Mouse (Mus musculus) CH12.LX (cell line): Measurements from ENCODE around the gene Ncor2. TPM values are rescaled to one million over a fixed set of nuclear protein-coding genes. Genes with fewer than 3 reads are reported as not detected.

Experiments
- DNase-seq: peaks from one replicate; pipeline ENCODE4 v3.0.0-alpha.2; 2013; ENCODE audit errors: extremely low read depth
- H3K27ac ChIP-seq: 2 replicates; pipeline ENCODE4 v1.5.1; 2012; ENCODE audit warnings: low read depth, mild to moderate bottlenecking, control low read depth, moderate library complexity; ENCODE audit not compliant: insufficient read depth
- H3K27me3 ChIP-seq: replicated peaks from 2 replicates; pipeline ENCODE3; 2012; ENCODE audit warnings: inconsistent platforms
- H3K36me3 ChIP-seq, 2 experiments: replicated peaks in 1 of 2; 2 replicates each; pipeline versions ENCODE3 to v1.6.1; 2012; ENCODE audit warnings: inconsistent platforms in 1 of 2, low read length in 1 of 2, mild to moderate bottlenecking in 1 of 2, mixed read lengths in 1 of 2, moderate library complexity in 1 of 2; ENCODE audit not compliant: control insufficient read depth in 1 of 2, insufficient read depth in 1 of 2
- H3K4me1 ChIP-seq, 2 experiments: 2 replicates each; pipeline ENCODE4 v1.6.1; 2012; ENCODE audit warnings: inconsistent platforms in 1 of 2, moderate library complexity in 1 of 2; ENCODE audit not compliant: insufficient read depth in 2 of 2, control insufficient read depth in 1 of 2
- H3K4me2 ChIP-seq: 2 replicates; pipeline ENCODE4 v1.6.1; 2012; ENCODE audit warnings: low read depth, mild to moderate bottlenecking, control low read depth; ENCODE audit not compliant: poor library complexity, insufficient read depth, severe bottlenecking
- H3K4me3 ChIP-seq, 3 experiments: fragments of 150-350 bp in 1 of 3; sonication (generic) in 1 of 3; replicated peaks in 1 of 3; 2 replicates each; pipeline versions ENCODE3 to v1.5.1; 2011 to 2012; ENCODE audit warnings: low read depth in 2 of 3, low read length in 2 of 3, mild to moderate bottlenecking in 2 of 3, moderate library complexity in 2 of 3, control low read depth in 1 of 3, improper control_type of control experiment in 1 of 3, inconsistent platforms in 1 of 3, mixed read lengths in 1 of 3; ENCODE audit not compliant: poor library complexity in 1 of 3
- H3K79me2 ChIP-seq: replicated peaks from 2 replicates; pipeline ENCODE4 v1.6.1; 2012; ENCODE audit warnings: mild to moderate bottlenecking, moderate library complexity; ENCODE audit not compliant: control insufficient read depth, poor library complexity, insufficient read depth, severe bottlenecking; ENCODE audit errors: extremely low read depth
- H3K9ac ChIP-seq: 2 replicates; pipeline ENCODE4 v1.6.1; 2012; ENCODE audit warnings: low read depth, mild to moderate bottlenecking, control low read depth, moderate library complexity; ENCODE audit not compliant: insufficient read depth
- H3K9me3 ChIP-seq: replicated peaks from 2 replicates; pipeline ENCODE3; 2012; ENCODE audit warnings: low read length, inconsistent platforms, mixed read lengths
- BHLHE40 ChIP-seq: IDR thresholded peaks from 2 replicates; pipeline ENCODE4 v1.6.1; 2011; ENCODE audit warnings: mild to moderate bottlenecking, low read depth, low read length, improper control_type of control experiment
- CHD1 ChIP-seq: IDR thresholded peaks from 2 replicates; pipeline ENCODE4 v1.6.1; 2012; ENCODE audit warnings: low read depth, low read length, improper control_type of control experiment, inconsistent platforms
- CTCF ChIP-seq, 2 experiments: IDR thresholded peaks in 1 of 2; conservative IDR thresholded peaks in 1 of 2; 2 replicates each; pipeline ENCODE4 v1.5.1; 2011 to 2012; ENCODE audit warnings: low read depth in 2 of 2, low read length in 2 of 2, improper control_type of control experiment in 1 of 2, inconsistent platforms in 1 of 2, mild to moderate bottlenecking in 1 of 2, moderate library complexity in 1 of 2
- ELF1 ChIP-seq: IDR thresholded peaks from 2 replicates; pipeline ENCODE4 v1.6.1; 2014; ENCODE audit warnings: low read depth, mild to moderate bottlenecking, inconsistent platforms, low read length, improper control_type of control experiment
- ETS1 ChIP-seq: conservative IDR thresholded peaks from 2 replicates; pipeline ENCODE4 v1.6.1; 2012; ENCODE audit warnings: low read depth, mild to moderate bottlenecking, inconsistent platforms, low read length, improper control_type of control experiment, moderate library complexity
- GABPA ChIP-seq: IDR thresholded peaks from 2 replicates; pipeline ENCODE4 v1.6.1; 2012; ENCODE audit warnings: low read depth, low read length, improper control_type of control experiment, inconsistent platforms; ENCODE audit not compliant: insufficient replicate concordance
- JUND ChIP-seq: conservative IDR thresholded peaks from 2 replicates; pipeline ENCODE4 v1.6.1; 2011; ENCODE audit warnings: low read depth, low read length, improper control_type of control experiment
- KAT2A ChIP-seq: IDR thresholded peaks from 2 replicates; pipeline ENCODE4 v1.6.1; 2012; ENCODE audit warnings: low read length, improper control_type of control experiment, inconsistent platforms; ENCODE audit not compliant: insufficient replicate concordance
- MAFK ChIP-seq: IDR thresholded peaks from 2 replicates; pipeline ENCODE4 v1.6.1; 2011; ENCODE audit warnings: low read length, improper control_type of control experiment; ENCODE audit not compliant: insufficient replicate concordance
- MAZ ChIP-seq: IDR thresholded peaks from 2 replicates; pipeline ENCODE4 v1.6.1; 2012; ENCODE audit warnings: low read depth, mild to moderate bottlenecking, inconsistent platforms, low read length, improper control_type of control experiment, moderate library complexity
- MXI1 ChIP-seq: IDR thresholded peaks from 2 replicates; pipeline ENCODE4 v1.6.1; 2011; ENCODE audit warnings: mild to moderate bottlenecking, low read depth, low read length, improper control_type of control experiment
- MYC ChIP-seq: IDR thresholded peaks from 2 replicates; pipeline ENCODE4 v1.6.1; 2011; ENCODE audit warnings: low read depth, mild to moderate bottlenecking, improper control_type of control experiment, low read length
- NELFE ChIP-seq: IDR thresholded peaks from 2 replicates; pipeline ENCODE4 v1.6.1; 2011; ENCODE audit warnings: low read depth, low read length, improper control_type of control experiment
- PAX5 ChIP-seq: IDR thresholded peaks from 2 replicates; pipeline ENCODE4 v1.6.1; 2012; ENCODE audit warnings: low read length, inconsistent platforms, mixed read lengths
- POLR2A ChIP-seq: IDR thresholded peaks from 2 replicates; pipeline ENCODE4 v1.6.1; 2011; ENCODE audit warnings: low read depth, mild to moderate bottlenecking, improper control_type of control experiment, low read length
- POLR2AphosphoS2 ChIP-seq: IDR thresholded peaks from 2 replicates; pipeline ENCODE4 v1.6.1; 2011; ENCODE audit warnings: low read depth, low read length, improper control_type of control experiment
- RAD21 ChIP-seq: IDR thresholded peaks from 2 replicates; pipeline ENCODE4 v1.6.1; 2011; ENCODE audit warnings: low read depth, mild to moderate bottlenecking, low read length, improper control_type of control experiment, moderate library complexity
- RCOR1 ChIP-seq: conservative IDR thresholded peaks from 2 replicates; pipeline ENCODE4 v1.6.1; 2012; ENCODE audit warnings: low read depth, mild to moderate bottlenecking, inconsistent platforms, low read length, improper control_type of control experiment
- SIN3A ChIP-seq: IDR thresholded peaks from 2 replicates; pipeline ENCODE4 v1.6.1; 2012; ENCODE audit warnings: low read length, improper control_type of control experiment, inconsistent platforms
- SMC3 ChIP-seq: IDR thresholded peaks from 2 replicates; pipeline ENCODE4 v1.6.1; 2011; ENCODE audit warnings: low read depth, low read length, improper control_type of control experiment
- TBP ChIP-seq: conservative IDR thresholded peaks from 2 replicates; pipeline ENCODE4 v1.6.1; 2011; ENCODE audit warnings: low read depth, low read length, improper control_type of control experiment
- UBTF ChIP-seq: IDR thresholded peaks from 2 replicates; pipeline ENCODE4 v1.6.1; 2012; ENCODE audit warnings: low read depth, mild to moderate bottlenecking, inconsistent platforms, low read length, improper control_type of control experiment, moderate library complexity
- USF1 ChIP-seq: IDR thresholded peaks from 2 replicates; pipeline ENCODE4 v1.6.1; 2014; ENCODE audit warnings: low read depth, mild to moderate bottlenecking, inconsistent platforms, low read length, improper control_type of control experiment
- USF2 ChIP-seq: conservative IDR thresholded peaks from 2 replicates; pipeline ENCODE4 v1.6.1; 2011; ENCODE audit warnings: low read depth, low read length, improper control_type of control experiment
- ZKSCAN1 ChIP-seq: IDR thresholded peaks from 2 replicates; pipeline ENCODE4 v1.6.1; 2012; ENCODE audit warnings: low read depth, inconsistent platforms, low read length, improper control_type of control experiment, borderline replicate concordance
- ZNF384 ChIP-seq: IDR thresholded peaks from 2 replicates; pipeline ENCODE4 v1.6.1; 2012; ENCODE audit warnings: low read depth, low read length, improper control_type of control experiment, inconsistent platforms
- dilution Hi-C: fragments of 300-500 bp; cut with MboI; formaldehyde crosslinking; loops from 2 replicates; pipeline ENCODE4 v1.14.3; 2020; ENCODE audit warnings: low sequenced_read_pairs; ENCODE audit not compliant: extremely low pct_unique_long_range_greater_than_20kb, extremely low pct_ligation_motif_present
- in situ Hi-C: fragments of 300-500 bp; cut with MboI; formaldehyde crosslinking; loops from 3 replicates; pipeline ENCODE4 v1.14.3; 2019; ENCODE audit warnings: low sequenced_read_pairs, low pct_ligation_motif_present, low pct_unique_long_range_greater_than_20kb, mixed read lengths
- polyA plus RNA-seq: library from polyadenylated mRNA; unstranded; fragments of >175 nt; gene quantifications from 2 replicates; pipeline ENCODE4 v1.2.1, GENCODE M21; 2012; ENCODE audit warnings: low read depth; ENCODE audit not compliant: insufficient read length
- total RNA-seq, 2 experiments: library from RNA; depleted of rRNA; stranded (reverse); fragments of 300-350 nt in 1 of 2; fragments of >200 nt in 1 of 2; gene quantifications; 2 replicates each; pipeline ENCODE4 v1.2.3; 2012 to 2014

Ncor2 gene
- total and polyA plus RNA-seq, 3 experiments, result 3.9 to 44.7 (median 10.8) TPM

GRCm38 (mm10) chr5:125188812-125189598, 10.0 kb upstream of the Ncor2 start:
- peaks cover 2 to 18% of the 10 kb centered on the region in 2 experiments; a peak in 2 of 4 replicates for H3K4me1 ChIP-seq
- H3K27ac ChIP-seq, result no peak overlapping the region
- H3K27me3 ChIP-seq, result no peaks in the 10 kb centered on the region
- H3K9me3 ChIP-seq, result peaks cover 8% of the 10 kb centered on the region
- H3K79me2 ChIP-seq, result no peaks in the 10 kb centered on the region
- no peak overlapping the region for H3K9ac ChIP-seq
- H3K4me3 ChIP-seq, result no peak overlapping the region
- no peak overlapping the region for H3K4me2 ChIP-seq
- TF ChIP-seq NELFE, result no peak
- no peak for TF ChIP-seq USF1
- TF ChIP-seq RAD21, result no peak
- no peak for TF ChIP-seq MAFK
- no peak for TF ChIP-seq PAX5
- TF ChIP-seq KAT2A, result no peak
- TF ChIP-seq TBP, result no peak
- TF ChIP-seq MAZ, result no peak
- TF ChIP-seq ZNF384, result no peak
- no peak for TF ChIP-seq RCOR1
- TF ChIP-seq CTCF (conservative IDR thresholded peaks at IDR 0.05 in 1 of 2, IDR thresholded peaks at IDR 0.05 in 1 of 2; ENCODE audit: low read depth in 2 of 2, low read length in 2 of 2), result no peak
- no peak for TF ChIP-seq SMC3
- no peak for TF ChIP-seq UBTF
- no peak for TF ChIP-seq USF2
- no peak for TF ChIP-seq ZKSCAN1
- TF ChIP-seq ELF1, result no peak
- dilution Hi-C loops (no loop called here), in situ Hi-C loops (no loop called here)
- DNase-seq, result no peak
- H3K36me3 ChIP-seq, result no peaks in the 10 kb centered on the region

GRCm38 (mm10) chr5:125184826-125185225, 5.8 kb upstream of the Ncor2 start:
- TF ChIP-seq POLR2A, result no peak
- TF ChIP-seq MXI1, result no peak
- no peak for TF ChIP-seq POLR2AphosphoS2
- TF ChIP-seq MYC, result no peak
- no peak for TF ChIP-seq GABPA
- TF ChIP-seq PAX5, result no peak
- no peak for TF ChIP-seq USF1
- TF ChIP-seq RAD21, result no peak
- no peak for TF ChIP-seq ETS1
- TF ChIP-seq USF2, result no peak
- no peak for TF ChIP-seq JUND
- TF ChIP-seq BHLHE40, result no peak
- no peak for TF ChIP-seq SIN3A
- no peak for TF ChIP-seq CHD1
- Histone ChIP-seq H3K79me2 (no peaks in the 10 kb centered on the region), H3K27me3 (no peaks in the 10 kb centered on the region), H3K4me1 (peaks cover 2 to 29% of the 10 kb centered on the region in 2 experiments; a peak in 2 of 4 replicates), H3K9me3 (peaks cover 8% of the 10 kb centered on the region), H3K4me2 (no peak overlapping the region), H3K27ac (no peak overlapping the region), H3K36me3 (no peaks in the 10 kb centered on the region), H3K9ac (no peak overlapping the region), H3K4me3 (no peak overlapping the region)
- no peak for DNase-seq
- dilution Hi-C loops (no loop called here), in situ Hi-C loops (no loop called here)
